ENCODE assay signal across 20 mouse cellular contexts in genomic region chr16:74070628-74071027, GRCm38 (mm10).
DNase-seq lines count a peak whose midpoint lies in the region; ATAC-seq and TF ChIP-seq lines count a peak whose summit lies in the region.
"Had no signal": no experiment of that assay in that cellular context is flagged by ENCODE, and none has a peak within 500 bp of the region (broad histone marks: within the 10 kb centered on the region; RNA-seq: fewer than 3 reads in every experiment).

No protein-coding gene starts in this region.

- WGBS in forebrain, embryonic 15.5 days = 32% methylated on average over 7 of the region's 7 CpGs
- 80% methylated on average over 7 of the region's 7 CpGs for WGBS in heart, embryonic 10.5 days

- H3K27me3 ChIP-seq in forebrain, embryonic 15.5 days = no peaks in the 10 kb centered on the region
- no peaks in the 10 kb centered on the region for H3K27me3 ChIP-seq in heart, embryonic 10.5 days (ENCODE audit: insufficient read depth, poor library complexity, severe bottlenecking)
- H3K27me3 ChIP-seq: neural tube, embryonic 12.5 days had no signal

- peaks cover 22% of the 10 kb centered on the region; the same call in 1 of the 2 replicates for H3K4me1 ChIP-seq in forebrain, embryonic 15.5 days
- no peaks in the 10 kb centered on the region for H3K4me1 ChIP-seq in heart, embryonic 10.5 days
- H3K4me1 ChIP-seq: embryonic facial prominence, embryonic 10.5 days; neural tube, embryonic 12.5 days had no signal

- ATAC-seq in frontal cortex, adult (ENCODE audit: low TSS enrichment) = peak; percentile 57; the same call in 1 of the 2 replicates
- ATAC-seq in forebrain, embryonic 15.5 days (replicated peaks) = 0 out of 2 replicates have a peak, but pooled peaks have one; percentile 33

- intact Hi-C loops in left cerebral cortex, adult 2 months (cut with DNase I) = no loop called here

- H3K27ac ChIP-seq in left cerebral cortex, adult 2 months = no peak overlapping the region
- 0 out of 2 replicates have a peak overlapping the region, but pooled peaks have one; percentile 34 for H3K27ac ChIP-seq in forebrain, embryonic 15.5 days (replicated peaks)
- no peak overlapping the region for H3K27ac ChIP-seq in heart, embryonic 10.5 days
- H3K27ac ChIP-seq: embryonic facial prominence, embryonic 10.5 days; neural tube, embryonic 12.5 days had no signal

- no peak for TF ChIP-seq CTCF in left cerebral cortex, adult 2 months (IDR thresholded peaks at IDR 0.05)

- H3K4me2 ChIP-seq in forebrain, embryonic 15.5 days (replicated peaks) = 0 out of 2 replicates have a peak overlapping the region, but pooled peaks have one; percentile 4
- H3K4me2 ChIP-seq: heart, embryonic 11.5 days; neural tube, embryonic 12.5 days had no signal

- peak overlapping the region; percentile 19; the same call in 1 of the 2 replicates for H3K4me3 ChIP-seq in left cerebral cortex, adult 2 months
- H3K4me3 ChIP-seq in forebrain, embryonic 15.5 days = no peak overlapping the region
- H3K4me3 ChIP-seq in heart, embryonic 10.5 days = no peak overlapping the region
- H3K4me3 ChIP-seq: embryonic facial prominence, embryonic 10.5 days; neural tube, embryonic 12.5 days had no signal

- no peak for DNase-seq in frontal cortex, postnatal 36 days (ENCODE audit: low spot score in 2 of 2)
- DNase-seq in left cerebral cortex, adult 2 months (ENCODE audit: extremely low spot score in 1 of 2, low spot score in 2 of 2) = no peak
- no peak for DNase-seq in left cerebral cortex, adult 18-20 months (ENCODE audit: low spot score in 2 of 2)
- DNase-seq in brain, adult 2 months (ENCODE audit: low read depth, low spot score) = peak; percentile 37
- DNase-seq in heart, embryonic 10.5 days (ENCODE audit: low spot score) = no peak
- no peak for DNase-seq in adrenal gland, adult (ENCODE audit: inconsistent age in 2 of 2, low spot score in 1 of 2)
- DNase-seq: adrenal gland, postnatal 14 days; cerebellum, adult 9-10 months; kidney, adult 11 months; kidney, postnatal 25 days; layer of hippocampus, postnatal 36 days; lung, postnatal 4 days; right cerebral cortex, adult 18-20 months; thymus, adult 18-20 months; thymus, postnatal 4 days had no signal

- H3K36me3 ChIP-seq in forebrain, embryonic 15.5 days = no peaks in the 10 kb centered on the region
- no peaks in the 10 kb centered on the region for H3K36me3 ChIP-seq in heart, embryonic 10.5 days
- H3K36me3 ChIP-seq: embryonic facial prominence, embryonic 10.5 days; neural tube, embryonic 12.5 days had no signal

- no peak overlapping the region for H3K9ac ChIP-seq in forebrain, embryonic 15.5 days (replicated peaks)
- H3K9ac ChIP-seq: neural tube, embryonic 12.5 days had no signal

- no peaks in the 10 kb centered on the region for H3K9me3 ChIP-seq in forebrain, embryonic 15.5 days
- no peaks in the 10 kb centered on the region for H3K9me3 ChIP-seq in heart, embryonic 10.5 days
- H3K9me3 ChIP-seq: embryonic facial prominence, embryonic 10.5 days; neural tube, embryonic 12.5 days had no signal
